Mouse (Mus musculus): ENCODE data around the gene Slc51b. TPM values are rescaled to one million over a fixed set of nuclear protein-coding genes. Genes with fewer than 3 reads are reported as not detected.
A peak's percentile ranks its signal among the peaks of the same experiment; 100 is the strongest.

Gene Slc51b
- not detected in 2 replicates for polyA plus RNA-seq (2016; fragmentation: Nextera tagmentation; extraction: Ambion mirVana)

GRCm38 (mm10) chr9:65422760-65423501 is at the start of gene Slc51b:
Gene Slc51b, minus strand, starts transcription at chr9:65422955.
- no peak for ATAC-seq (ENCODE audit: insufficient number of reproducible peaks, insufficient read depth, low FRiP score, low TSS enrichment)
- no peaks in the 10 kb centered on the region for H3K4me1 ChIP-seq
- WGBS, result 78% methylated on average over 11 of the region's 11 CpGs
- H3K4me2 ChIP-seq (replicated peaks), result no peak within 1 kb of the TSS
- H3K9ac ChIP-seq, result no peak within 1 kb of the TSS
- H3K9me3 ChIP-seq, result no peaks in the 10 kb centered on the region
- H3K27me3 ChIP-seq, result no peaks in the 10 kb centered on the region
- no peak within 1 kb of the TSS for H3K4me3 ChIP-seq
- no peak within 1 kb of the TSS for H3K27ac ChIP-seq
- H3K36me3 ChIP-seq, result no peaks in the 10 kb centered on the region

- no peaks in the 10 kb centered on the region for H3K27me3 ChIP-seq
- ATAC-seq (ENCODE audit: insufficient number of reproducible peaks, insufficient read depth, low FRiP score, low TSS enrichment), result no peak
- no peak overlapping the region for H3K9ac ChIP-seq
- H3K9me3 ChIP-seq, result no peaks in the 10 kb centered on the region
- H3K36me3 ChIP-seq, result peaks cover 22% of the 10 kb centered on the region
- 25% methylated on average over 11 of the region's 11 CpGs for WGBS
- no peak overlapping the region for H3K4me3 ChIP-seq
- no peak overlapping the region for H3K27ac ChIP-seq
- peaks cover 28% of the 10 kb centered on the region for H3K4me1 ChIP-seq
- H3K4me2 ChIP-seq (replicated peaks), result no peak overlapping the region
Observed at GRCm38 (mm10) chr9:65467686-65468085, 44.9 kb upstream of the Slc51b start.

GRCm38 (mm10) chr9:65465241-65465640 is 42.5 kb upstream of the Slc51b start:
- Histone ChIP-seq H3K9ac (no peak overlapping the region), H3K36me3 (peaks cover 20% of the 10 kb centered on the region), H3K4me3 (no peak overlapping the region), H3K27me3 (no peaks in the 10 kb centered on the region), H3K4me1 (peaks cover 31% of the 10 kb centered on the region), H3K9me3 (no peaks in the 10 kb centered on the region), H3K27ac (no peak overlapping the region), H3K4me2 (replicated peaks) (no peak overlapping the region)
- no peak for ATAC-seq (ENCODE audit: insufficient number of reproducible peaks, insufficient read depth, low FRiP score, low TSS enrichment)
- 94% methylated on average over 2 of the region's 2 CpGs for WGBS

GRCm38 (mm10) chr9:65464161-65464560 is 41.4 kb upstream of the Slc51b start:
- Histone ChIP-seq H3K4me3 (no peak overlapping the region), H3K9ac (no peak overlapping the region), H3K4me1 (peaks cover 32% of the 10 kb centered on the region), H3K9me3 (no peaks in the 10 kb centered on the region), H3K27ac (no peak overlapping the region), H3K27me3 (no peaks in the 10 kb centered on the region), H3K4me2 (replicated peaks) (no peak overlapping the region), H3K36me3 (peaks cover 15% of the 10 kb centered on the region)
- 89% methylated on average over 6 of the region's 6 CpGs for WGBS
- ATAC-seq (ENCODE audit: insufficient number of reproducible peaks, insufficient read depth, low FRiP score, low TSS enrichment), result no peak

GRCm38 (mm10) chr9:65462544-65462943 is 39.8 kb upstream of the Slc51b start:
- Histone ChIP-seq H3K9ac (no peak overlapping the region), H3K27ac (no peak overlapping the region), H3K4me2 (replicated peaks) (no peak overlapping the region; the same call in 1 of the 2 replicates), H3K9me3 (no peaks in the 10 kb centered on the region), H3K4me3 (no peak overlapping the region), H3K27me3 (no peaks in the 10 kb centered on the region), H3K36me3 (peaks cover 14% of the 10 kb centered on the region; the same call in 1 of the 2 replicates), H3K4me1 (peaks cover 20% of the 10 kb centered on the region)
- ATAC-seq (ENCODE audit: insufficient number of reproducible peaks, insufficient read depth, low FRiP score, low TSS enrichment), result no peak
- 65% methylated on average over 5 of the region's 5 CpGs for WGBS

- WGBS, result under 1% methylated on average over 53 of the region's 53 CpGs
- peak within 1 kb of the TSS; percentile 83 for H3K27ac ChIP-seq
- no peaks in the 10 kb centered on the region for H3K9me3 ChIP-seq
- peak within 1 kb of the TSS; percentile 81 for H3K4me3 ChIP-seq
- peak; percentile 92 for ATAC-seq (ENCODE audit: insufficient number of reproducible peaks, insufficient read depth, low FRiP score, low TSS enrichment)
- H3K4me1 ChIP-seq, result peaks cover 14% of the 10 kb centered on the region
- peaks cover 8% of the 10 kb centered on the region; the same call in 1 of the 2 replicates for H3K36me3 ChIP-seq
- H3K4me2 ChIP-seq (replicated peaks), result peak within 1 kb of the TSS; percentile 67
- H3K9ac ChIP-seq, result peak within 1 kb of the TSS; percentile 69
- H3K27me3 ChIP-seq, result no peaks in the 10 kb centered on the region
Observed at GRCm38 (mm10) chr9:65460732-65461442, 38.1 kb upstream of the Slc51b start, which contains the start of gene Spg21. Gene Spg21, plus strand, starts transcription at chr9:65460947.

- Histone ChIP-seq H3K4me3 (peak overlapping the region; percentile 81), H3K9me3 (no peaks in the 10 kb centered on the region), H3K4me2 (replicated peaks) (peak overlapping the region; percentile 67), H3K36me3 (peaks cover 2% of the 10 kb centered on the region; the same call in 1 of the 2 replicates), H3K9ac (no peak overlapping the region), H3K4me1 (peaks cover 14% of the 10 kb centered on the region), H3K27me3 (no peaks in the 10 kb centered on the region), H3K27ac (peak overlapping the region; percentile 63; the same call in 1 of the 2 replicates)
- 62% methylated on average over 3 of the region's 3 CpGs for WGBS
- no peak for ATAC-seq (ENCODE audit: insufficient number of reproducible peaks, insufficient read depth, low FRiP score, low TSS enrichment)
Observed at GRCm38 (mm10) chr9:65460198-65460597, 37.4 kb upstream of the Slc51b start.

GRCm38 (mm10) chr9:65458975-65459374 is 36.2 kb upstream of the Slc51b start:
- Histone ChIP-seq H3K27me3 (no peaks in the 10 kb centered on the region), H3K27ac (no peak overlapping the region), H3K4me1 (peaks cover 14% of the 10 kb centered on the region), H3K9ac (no peak overlapping the region), H3K36me3 (no peaks in the 10 kb centered on the region), H3K4me2 (replicated peaks) (no peak overlapping the region), H3K4me3 (no peak overlapping the region), H3K9me3 (no peaks in the 10 kb centered on the region)
- no peak for ATAC-seq (ENCODE audit: insufficient number of reproducible peaks, insufficient read depth, low FRiP score, low TSS enrichment)
- WGBS, result 82% methylated on average over 2 of the region's 2 CpGs

GRCm38 (mm10) chr9:65447951-65448350 is 25.2 kb upstream of the Slc51b start:
- Histone ChIP-seq H3K27me3 (no peaks in the 10 kb centered on the region), H3K9ac (no peak overlapping the region), H3K4me3 (no peak overlapping the region), H3K27ac (no peak overlapping the region), H3K9me3 (no peaks in the 10 kb centered on the region), H3K36me3 (peaks cover 66% of the 10 kb centered on the region), H3K4me2 (replicated peaks) (no peak overlapping the region), H3K4me1 (no peaks in the 10 kb centered on the region)
- ATAC-seq (ENCODE audit: insufficient number of reproducible peaks, insufficient read depth, low FRiP score, low TSS enrichment), result no peak
- WGBS, result 90% methylated on average over 6 of the region's 6 CpGs

GRCm38 (mm10) chr9:65444692-65445091 is 21.9 kb upstream of the Slc51b start:
- ATAC-seq (ENCODE audit: insufficient number of reproducible peaks, insufficient read depth, low FRiP score, low TSS enrichment), result no peak
- Histone ChIP-seq H3K9ac (no peak overlapping the region), H3K4me2 (replicated peaks) (no peak overlapping the region), H3K4me3 (no peak overlapping the region), H3K4me1 (no peaks in the 10 kb centered on the region), H3K36me3 (peaks cover 60% of the 10 kb centered on the region), H3K27ac (no peak overlapping the region), H3K9me3 (no peaks in the 10 kb centered on the region), H3K27me3 (no peaks in the 10 kb centered on the region)
- WGBS, result 93% methylated on average over 4 of the region's 4 CpGs

GRCm38 (mm10) chr9:65435671-65436301 is 13.0 kb upstream of the Slc51b start, which contains the start of gene Mtfmt:
Gene Mtfmt, plus strand, starts transcription at chr9:65435782.
- Histone ChIP-seq H3K4me1 (0 out of 2 replicates have a peak, but pooled peaks cover 5% of the 10 kb centered on the region), H3K27ac (no peak within 1 kb of the TSS), H3K27me3 (no peaks in the 10 kb centered on the region), H3K4me2 (replicated peaks) (peak within 1 kb of the TSS; percentile 50), H3K9ac (peak within 1 kb of the TSS; percentile 79), H3K9me3 (no peaks in the 10 kb centered on the region), H3K4me3 (peak within 1 kb of the TSS; percentile 74), H3K36me3 (peaks cover 19% of the 10 kb centered on the region)
- ATAC-seq (ENCODE audit: insufficient number of reproducible peaks, insufficient read depth, low FRiP score, low TSS enrichment), result peak; percentile 81; the same call in 1 of the 2 replicates
- under 1% methylated on average over 54 of the region's 54 CpGs for WGBS

All from embryonic facial prominence, embryonic 12.5 days (tissue).